Mouse (Mus musculus) megakaryocyte, embryonic 14.5 days (primary cell): Measurements from ENCODE around the gene Wdcp. TPM values are rescaled to one million over a fixed set of nuclear protein-coding genes. Genes with fewer than 3 reads are reported as not detected.
"Not testable (repeated sequence)": the region's sequence is repeated elsewhere in the genome, so short reads cannot be mapped to it uniquely, and the experiment has no call there.

Experiments
- H3K27me3 ChIP-seq: replicated peaks from 2 replicates; pipeline ENCODE3; 2012; ENCODE audit warnings: inconsistent platforms
- H3K36me3 ChIP-seq: replicated peaks from 2 replicates; pipeline ENCODE3; 2012; ENCODE audit warnings: low read length, inconsistent platforms, mixed read lengths
- H3K4me1 ChIP-seq: 2 replicates; pipeline ENCODE4 v1.6.1; 2012; ENCODE audit warnings: inconsistent platforms
- H3K4me3 ChIP-seq: replicated peaks from 2 replicates; pipeline ENCODE3; 2012; ENCODE audit warnings: moderate library complexity, mild to moderate bottlenecking, inconsistent platforms
- H3K9me3 ChIP-seq: 2 replicates; pipeline ENCODE4 v1.6.1; 2012; ENCODE audit warnings: inconsistent platforms
- FLI1 ChIP-seq: IDR thresholded peaks from 2 replicates; pipeline ENCODE4 v1.6.1; 2012; ENCODE audit warnings: low read length, inconsistent platforms, mixed read lengths
- GATA1 ChIP-seq: IDR thresholded peaks from 3 replicates; pipeline ENCODE4 v1.6.1; 2012; ENCODE audit warnings: mixed read lengths, low read length, inconsistent platforms, borderline replicate concordance
- polyA plus RNA-seq: library from polyadenylated mRNA; stranded (reverse); fragments of >175 nt; gene quantifications from 2 replicates; pipeline ENCODE4 v1.2.3, GENCODE M21; 2012; ENCODE audit warnings: low replicate concordance; ENCODE audit not compliant: insufficient read depth

Wdcp gene
- 1.00 TPM in 1 of 2 replicates, not detected in the other for polyA plus RNA-seq

DNA sequence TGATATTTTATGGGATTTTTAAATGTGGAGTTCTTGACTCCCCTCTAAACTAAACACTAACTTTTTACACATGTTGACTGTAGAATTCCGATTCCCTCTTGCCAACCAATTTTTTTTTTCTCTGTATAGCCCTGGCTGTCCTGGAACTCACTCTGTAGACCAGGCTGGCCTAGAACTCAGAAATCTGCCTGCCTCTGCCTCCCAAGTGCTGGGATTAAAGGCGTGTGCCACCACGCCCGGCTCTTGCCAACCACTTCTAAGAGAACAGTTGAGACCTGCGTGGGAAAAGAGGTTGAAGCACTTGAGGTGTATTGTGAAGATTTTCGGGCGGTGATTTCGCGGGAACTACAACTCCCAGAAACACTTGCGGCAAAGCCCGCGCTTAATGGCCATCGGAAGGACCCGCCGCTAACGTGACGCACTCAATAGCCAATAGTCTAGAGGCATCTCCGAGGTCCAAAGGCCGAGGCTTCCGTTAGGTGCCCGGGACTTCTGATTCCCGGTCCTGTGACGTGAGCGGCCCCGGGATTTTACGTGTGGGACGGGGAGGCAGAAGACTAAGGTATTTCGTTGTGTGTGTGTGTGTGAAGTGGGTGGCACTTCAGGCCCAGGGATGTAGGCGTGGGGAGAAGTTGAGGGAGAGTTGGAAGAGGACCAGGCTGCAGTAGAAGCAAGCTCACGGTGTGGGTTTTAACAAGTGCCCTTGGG is at the start of gene Wdcp:
Gene Wdcp (plus strand): TSS at position 414 of the 708 bp plus-strand sequence.
- Histone ChIP-seq H3K9me3 (no peaks in the 10 kb centered on the region), H3K4me1 (peaks cover 56% of the 10 kb centered on the region), H3K36me3 (peaks cover 13% of the 10 kb centered on the region), H3K27me3 (no peaks in the 10 kb centered on the region), H3K4me3 (peak within 1 kb of the TSS; percentile 97)
- TF ChIP-seq GATA1 (no peak), FLI1 (no peak)

- peaks cover 4% of the 10 kb centered on the region for H3K36me3 ChIP-seq
- no peak for TF ChIP-seq FLI1
- TF ChIP-seq GATA1: no peak
- H3K27me3 ChIP-seq: peaks cover 4% of the 10 kb centered on the region
- H3K9me3 ChIP-seq: peaks cover 5% of the 10 kb centered on the region; the same call in 1 of the 2 replicates
- peak overlapping the region; percentile 19 for H3K4me3 ChIP-seq
- peaks cover 27% of the 10 kb centered on the region for H3K4me1 ChIP-seq
Measured at GRCm38 (mm10) chr12:4793718-4794117, 49.4 kb upstream of the Wdcp start.

DNA sequence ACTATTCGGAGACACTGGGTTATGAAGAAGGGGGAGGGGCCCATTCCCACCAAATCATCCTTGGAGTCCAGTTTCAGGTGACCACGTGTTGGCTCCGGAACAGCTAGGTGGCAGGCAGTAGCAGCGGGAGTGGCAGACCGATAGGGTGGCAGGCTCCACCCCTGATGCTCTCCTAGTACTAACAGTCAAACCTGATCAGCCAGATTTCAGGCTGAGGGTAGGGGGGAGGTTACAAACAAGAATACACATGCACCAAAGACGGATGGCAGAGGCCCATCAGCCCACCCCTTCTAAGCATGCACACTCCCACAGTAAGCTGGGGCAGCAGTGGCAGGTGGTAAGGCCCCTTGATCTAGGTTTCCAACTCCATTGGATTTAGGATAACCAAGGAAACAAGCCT is 45.6 kb upstream of the Wdcp start:
- peaks cover 27% of the 10 kb centered on the region for H3K4me1 ChIP-seq
- H3K9me3 ChIP-seq: peaks cover 14% of the 10 kb centered on the region
- not testable (repeated sequence) for H3K27me3 ChIP-seq, H3K36me3 ChIP-seq, H3K4me3 ChIP-seq

- Histone ChIP-seq H3K4me3 (no peak overlapping the region), H3K36me3 (no peaks in the 10 kb centered on the region), H3K9me3 (peaks cover 10% of the 10 kb centered on the region), H3K4me1 (peaks cover 9% of the 10 kb centered on the region), H3K27me3 (peaks cover 15% of the 10 kb centered on the region)
- TF ChIP-seq GATA1: no peak
- TF ChIP-seq FLI1: no peak
Measured at GRCm38 (mm10) chr12:4811036-4811435, 32.1 kb upstream of the Wdcp start.

DNA sequence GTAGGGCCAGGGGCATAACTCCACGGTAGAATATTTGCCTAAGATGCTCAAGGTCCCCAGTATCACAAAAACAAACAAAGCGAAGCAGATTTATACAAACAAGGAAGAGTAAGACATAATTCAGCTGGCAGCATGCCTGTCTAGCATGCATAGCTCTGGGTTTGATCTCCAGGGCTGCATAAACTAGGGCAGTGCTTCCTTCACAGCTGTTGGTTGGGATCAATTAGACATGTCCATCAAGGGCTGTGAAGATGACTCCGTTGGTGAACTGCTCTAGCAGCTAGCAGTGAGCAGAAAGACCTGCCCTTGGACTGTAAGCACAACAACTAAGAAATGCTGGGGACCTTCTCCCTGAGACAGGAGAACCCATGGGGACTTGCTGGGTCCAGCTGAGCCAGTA is 31.4 kb upstream of the Wdcp start:
- TF ChIP-seq FLI1 (no peak), GATA1 (no peak)
- Histone ChIP-seq H3K4me3 (no peak overlapping the region), H3K4me1 (peaks cover 13% of the 10 kb centered on the region), H3K36me3 (no peaks in the 10 kb centered on the region), H3K9me3 (peaks cover 10% of the 10 kb centered on the region), H3K27me3 (peaks cover 15% of the 10 kb centered on the region)

- Histone ChIP-seq H3K4me3 (no peak overlapping the region), H3K27me3 (peaks cover 15% of the 10 kb centered on the region), H3K9me3 (peaks cover 10% of the 10 kb centered on the region), H3K36me3 (no peaks in the 10 kb centered on the region), H3K4me1 (peaks cover 20% of the 10 kb centered on the region)
- no peak for TF ChIP-seq GATA1
- TF ChIP-seq FLI1: no peak
Measured at GRCm38 (mm10) chr12:4813636-4814035, 29.5 kb upstream of the Wdcp start.

GRCm38 (mm10) chr12:4816680-4817360 is 26.3 kb upstream of the Wdcp start:
- Histone ChIP-seq H3K9me3 (no peaks in the 10 kb centered on the region), H3K27me3 (peaks cover 6% of the 10 kb centered on the region), H3K4me3 (peak overlapping the region; percentile 100), H3K36me3 (peaks cover 25% of the 10 kb centered on the region), H3K4me1 (peaks cover 36% of the 10 kb centered on the region)
- TF ChIP-seq FLI1 (no peak), GATA1 (no peak)

DNA sequence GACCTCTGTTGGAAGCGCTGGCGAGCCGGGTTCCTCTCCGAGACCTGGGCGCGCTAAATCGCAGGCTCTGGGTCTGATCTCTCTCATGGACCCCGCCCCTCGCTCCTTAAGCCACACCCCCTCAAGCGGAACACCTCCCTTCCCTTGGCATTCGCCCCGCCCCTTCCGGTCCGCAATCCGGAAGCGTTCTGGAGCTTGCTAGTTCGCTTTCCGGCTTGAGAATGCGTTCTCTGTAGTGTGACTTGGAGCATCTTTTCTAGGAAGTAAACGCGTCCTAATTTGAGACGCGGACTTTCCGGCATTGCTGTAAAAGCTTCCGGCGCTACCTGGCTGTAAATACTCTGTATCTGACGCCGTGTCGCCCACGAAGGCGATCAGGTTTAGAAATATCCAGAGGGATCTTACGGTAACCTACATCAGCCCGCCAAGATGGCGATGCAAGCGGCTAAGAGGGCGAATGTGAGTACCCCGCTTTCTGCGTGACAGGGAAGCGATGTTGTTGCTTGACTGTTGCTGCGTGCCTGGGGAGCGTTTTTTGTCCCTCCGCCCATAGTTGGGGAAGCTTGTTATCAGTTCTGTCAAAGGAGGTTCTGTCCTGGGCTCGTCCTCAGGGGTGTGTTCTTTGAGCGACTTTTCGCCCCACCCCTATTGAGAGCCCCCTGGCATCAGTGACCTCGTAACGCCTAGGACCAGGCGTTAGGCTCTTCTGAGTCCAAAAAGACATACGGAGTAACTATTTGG is 25.6 kb upstream of the Wdcp start, which contains the start of gene Sf3b6:
Gene Sf3b6 (plus strand): TSS at position 184 of the 741 bp plus-strand sequence.
- peaks cover 5% of the 10 kb centered on the region for H3K27me3 ChIP-seq
- H3K4me1 ChIP-seq: peaks cover 36% of the 10 kb centered on the region
- TF ChIP-seq FLI1 (peak; percentile 94), GATA1 (no peak)
- no peaks in the 10 kb centered on the region for H3K9me3 ChIP-seq
- peak within 1 kb of the TSS; percentile 100 for H3K4me3 ChIP-seq
- H3K36me3 ChIP-seq: peaks cover 32% of the 10 kb centered on the region

GRCm38 (mm10) chr12:4827256-4827655 is 15.8 kb upstream of the Wdcp start:
- TF ChIP-seq GATA1: no peak
- TF ChIP-seq FLI1: no peak
- peaks cover 94% of the 10 kb centered on the region for H3K36me3 ChIP-seq
- no peak overlapping the region for H3K4me3 ChIP-seq

More at GRCm38 (mm10) chr12:4827256-4827655, 15.8 kb upstream of the Wdcp start:
- Histone ChIP-seq H3K27me3 (no peaks in the 10 kb centered on the region), H3K9me3 (no peaks in the 10 kb centered on the region), H3K4me1 (peaks cover 10% of the 10 kb centered on the region)
